Mouse (Mus musculus): ENCODE results near the gene Pkd1l2. TPM values are rescaled to one million over a fixed set of nuclear protein-coding genes. Genes with fewer than 3 reads are reported as not detected.

Gene Pkd1l2
- polyA plus RNA-seq, 1 experiment from 2014 or later: not detected

- WGBS: 72% methylated on average over 12 of the region's 12 CpGs
Measured at GRCm38 (mm10) chr8:117053135-117054079, 28.8 kb downstream of the Pkd1l2 start.

GRCm38 (mm10) chr8:117051316-117051715 is 30.9 kb downstream of the Pkd1l2 start:
- H3K4me3 ChIP-seq: no peak overlapping the region
- H3K4me2 ChIP-seq: no peak overlapping the region
- 76% methylated on average over 9 of the region's 9 CpGs for WGBS
- ATAC-seq: no peak
- no peaks in the 10 kb centered on the region for H3K4me1 ChIP-seq
- H3K36me3 ChIP-seq (ENCODE audit: poor library complexity, severe bottlenecking): no peaks in the 10 kb centered on the region
- H3K27ac ChIP-seq: no peak overlapping the region
- H3K9ac ChIP-seq: no peak overlapping the region
- H3K27me3 ChIP-seq: no peaks in the 10 kb centered on the region
- no peaks in the 10 kb centered on the region for H3K9me3 ChIP-seq (replicated peaks)

More at GRCm38 (mm10) chr8:117053135-117054079, 28.8 kb downstream of the Pkd1l2 start:
- Histone ChIP-seq H3K27ac (no peak overlapping the region), H3K4me1 (no peaks in the 10 kb centered on the region), H3K9ac (no peak overlapping the region), H3K27me3 (no peaks in the 10 kb centered on the region), H3K4me2 (no peak overlapping the region), H3K9me3 (replicated peaks) (no peaks in the 10 kb centered on the region), H3K36me3 (ENCODE audit: poor library complexity, severe bottlenecking) (no peaks in the 10 kb centered on the region), H3K4me3 (no peak overlapping the region)
- ATAC-seq: no peak

DNA sequence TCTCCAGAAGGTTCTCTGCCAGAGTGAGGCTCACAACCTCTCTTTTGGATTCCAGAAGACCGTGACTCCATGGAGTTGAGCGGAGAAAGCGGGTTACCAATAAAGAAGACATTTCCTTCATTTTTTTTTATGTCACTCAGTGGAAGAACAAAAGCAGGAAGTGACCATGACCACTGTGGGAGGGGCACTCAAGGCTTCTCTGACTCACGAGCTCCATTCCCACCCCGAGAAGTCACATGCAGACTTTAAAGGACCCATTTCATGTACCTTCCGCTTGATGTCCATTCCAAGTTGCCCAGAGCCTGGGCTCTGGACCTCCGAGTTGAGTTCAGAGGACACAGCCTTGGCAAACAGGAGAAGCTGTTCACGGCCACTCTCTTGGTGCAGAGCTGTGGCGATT is 31.5 kb downstream of the Pkd1l2 start:
- Histone ChIP-seq H3K4me1 (no peaks in the 10 kb centered on the region), H3K36me3 (ENCODE audit: poor library complexity, severe bottlenecking) (no peaks in the 10 kb centered on the region), H3K27ac (no peak overlapping the region), H3K4me2 (no peak overlapping the region), H3K9me3 (replicated peaks) (no peaks in the 10 kb centered on the region), H3K9ac (no peak overlapping the region), H3K4me3 (no peak overlapping the region), H3K27me3 (no peaks in the 10 kb centered on the region)
- WGBS: 94% methylated on average over 9 of the region's 9 CpGs
- ATAC-seq: no peak

DNA sequence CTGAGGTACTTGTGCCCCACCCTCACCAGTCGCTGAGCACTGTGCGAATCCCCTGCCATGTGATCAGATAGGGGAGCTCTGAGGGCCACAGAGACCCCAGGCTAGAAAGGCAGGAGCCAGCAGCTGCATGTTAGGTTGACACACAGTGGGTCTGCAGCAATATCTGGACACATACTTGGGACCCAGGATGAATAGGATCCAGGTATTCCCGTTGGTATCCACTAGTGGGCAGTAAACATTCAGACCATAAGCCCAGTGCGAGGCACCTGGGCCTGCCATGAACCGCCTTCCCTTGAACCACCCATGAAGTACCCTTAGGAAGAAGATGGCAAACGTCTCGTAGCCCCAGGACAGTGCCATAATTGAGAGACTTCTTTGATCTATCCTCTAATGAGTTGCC is 32.8 kb downstream of the Pkd1l2 start:
- H3K27me3 ChIP-seq: no peaks in the 10 kb centered on the region
- no peaks in the 10 kb centered on the region for H3K36me3 ChIP-seq (ENCODE audit: poor library complexity, severe bottlenecking)
- H3K27ac ChIP-seq: no peak overlapping the region
- H3K9ac ChIP-seq: no peak overlapping the region
- H3K4me1 ChIP-seq: no peaks in the 10 kb centered on the region
- no peaks in the 10 kb centered on the region for H3K9me3 ChIP-seq (replicated peaks)
- H3K4me3 ChIP-seq: no peak overlapping the region
- ATAC-seq: no peak
- no peak overlapping the region for H3K4me2 ChIP-seq
- WGBS: 68% methylated on average over 7 of the region's 7 CpGs

- WGBS: 91% methylated on average over 3 of the region's 3 CpGs
- Histone ChIP-seq H3K27ac (no peak overlapping the region), H3K4me1 (peaks cover 6% of the 10 kb centered on the region; the same call in 1 of the 2 replicates), H3K9me3 (replicated peaks) (no peaks in the 10 kb centered on the region), H3K4me3 (no peak overlapping the region), H3K36me3 (ENCODE audit: poor library complexity, severe bottlenecking) (no peaks in the 10 kb centered on the region), H3K27me3 (no peaks in the 10 kb centered on the region), H3K9ac (no peak overlapping the region), H3K4me2 (no peak overlapping the region)
- no peak for ATAC-seq
Measured at GRCm38 (mm10) chr8:117043584-117043983, 38.7 kb downstream of the Pkd1l2 start.

DNA sequence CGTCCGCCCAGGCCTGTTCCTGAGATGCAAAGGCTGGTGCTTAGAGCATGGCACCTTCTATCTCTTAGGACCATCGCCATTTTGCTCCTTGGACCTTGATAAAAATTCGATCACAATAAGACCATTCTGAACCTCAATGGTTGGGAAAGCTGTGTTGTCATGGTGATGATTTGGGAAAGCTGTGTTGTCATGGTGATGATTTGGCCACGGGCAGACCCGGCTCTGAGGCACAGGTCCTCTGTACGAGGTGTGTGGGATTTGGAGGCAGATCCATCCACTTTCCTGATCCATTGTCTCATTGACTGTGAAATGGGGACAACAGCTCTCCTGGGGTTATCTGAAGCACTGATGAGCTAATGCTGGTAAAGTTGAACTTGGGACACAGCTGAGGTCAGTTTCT is 42.4 kb downstream of the Pkd1l2 start:
- Histone ChIP-seq H3K27ac (no peak overlapping the region), H3K4me3 (no peak overlapping the region), H3K9ac (no peak overlapping the region), H3K4me2 (no peak overlapping the region), H3K9me3 (replicated peaks) (no peaks in the 10 kb centered on the region), H3K4me1 (peaks cover 6% of the 10 kb centered on the region; the same call in 1 of the 2 replicates), H3K36me3 (ENCODE audit: poor library complexity, severe bottlenecking) (no peaks in the 10 kb centered on the region), H3K27me3 (no peaks in the 10 kb centered on the region)
- no peak for ATAC-seq
- WGBS: 41% methylated on average over 7 of the region's 7 CpGs

DNA sequence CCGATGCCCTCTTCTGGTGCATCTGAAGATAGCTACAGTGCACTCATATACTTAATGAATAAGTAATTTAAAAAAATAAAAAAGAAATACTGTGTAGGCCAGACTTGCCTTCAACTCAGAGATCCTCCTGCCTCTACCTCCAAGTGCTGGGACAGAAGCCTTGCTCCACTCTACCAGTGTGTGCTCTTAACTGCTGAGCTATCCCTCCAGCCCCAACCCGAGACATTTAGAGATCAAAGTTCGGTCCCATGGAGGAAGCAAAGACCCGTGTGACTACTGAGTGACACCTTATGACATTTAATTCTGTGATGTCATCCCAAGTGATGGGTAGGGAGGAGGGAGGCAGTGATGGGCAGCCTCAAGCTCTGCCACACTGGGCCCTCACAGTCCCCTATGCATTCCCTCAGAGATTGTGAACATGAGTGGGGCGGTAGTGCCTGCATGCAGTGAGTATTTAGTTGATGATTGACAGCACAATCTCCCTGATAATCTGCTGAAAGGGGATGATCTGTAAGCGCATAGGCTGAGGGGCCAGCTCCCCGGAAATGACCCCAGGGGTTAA is 44.8 kb downstream of the Pkd1l2 start:
- H3K9ac ChIP-seq: no peak overlapping the region
- no peak overlapping the region for H3K27ac ChIP-seq
- peaks cover 6% of the 10 kb centered on the region; the same call in 1 of the 2 replicates for H3K4me1 ChIP-seq
- no peak overlapping the region for H3K4me3 ChIP-seq
- WGBS: 94% methylated on average over 7 of the region's 7 CpGs
- no peak overlapping the region for H3K4me2 ChIP-seq
- no peak for ATAC-seq
- H3K27me3 ChIP-seq: no peaks in the 10 kb centered on the region
- H3K9me3 ChIP-seq (replicated peaks): no peaks in the 10 kb centered on the region
- no peaks in the 10 kb centered on the region for H3K36me3 ChIP-seq (ENCODE audit: poor library complexity, severe bottlenecking)

DNA sequence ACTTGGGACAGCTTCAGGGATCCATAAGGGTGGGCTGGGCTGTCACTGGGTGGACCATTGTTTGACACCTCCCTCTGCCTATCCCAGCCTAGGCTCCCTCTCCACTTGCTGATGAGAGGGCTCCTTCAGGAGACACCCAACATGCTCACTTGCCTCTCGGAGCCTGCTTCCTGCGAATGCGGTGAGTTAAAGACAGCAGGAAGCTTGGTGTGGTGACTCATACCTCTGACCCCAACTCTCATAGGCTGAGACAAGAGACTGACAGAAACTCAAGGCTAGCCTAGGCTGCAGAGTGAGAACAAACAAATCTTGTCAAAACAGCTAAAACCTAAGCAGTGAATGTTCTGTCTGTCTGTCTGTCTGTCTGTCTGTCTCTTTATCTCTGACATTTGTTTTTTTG is 48.9 kb downstream of the Pkd1l2 start:
- H3K9ac ChIP-seq: no peak overlapping the region
- no peak overlapping the region for H3K4me3 ChIP-seq
- no peak for ATAC-seq
- no peak overlapping the region for H3K27ac ChIP-seq
- no peaks in the 10 kb centered on the region for H3K27me3 ChIP-seq
- no peak overlapping the region for H3K4me2 ChIP-seq
- H3K36me3 ChIP-seq (ENCODE audit: poor library complexity, severe bottlenecking): no peaks in the 10 kb centered on the region
- no peaks in the 10 kb centered on the region for H3K4me1 ChIP-seq
- WGBS: 88% methylated on average over 3 of the region's 3 CpGs
- no peaks in the 10 kb centered on the region for H3K9me3 ChIP-seq (replicated peaks)

DNA sequence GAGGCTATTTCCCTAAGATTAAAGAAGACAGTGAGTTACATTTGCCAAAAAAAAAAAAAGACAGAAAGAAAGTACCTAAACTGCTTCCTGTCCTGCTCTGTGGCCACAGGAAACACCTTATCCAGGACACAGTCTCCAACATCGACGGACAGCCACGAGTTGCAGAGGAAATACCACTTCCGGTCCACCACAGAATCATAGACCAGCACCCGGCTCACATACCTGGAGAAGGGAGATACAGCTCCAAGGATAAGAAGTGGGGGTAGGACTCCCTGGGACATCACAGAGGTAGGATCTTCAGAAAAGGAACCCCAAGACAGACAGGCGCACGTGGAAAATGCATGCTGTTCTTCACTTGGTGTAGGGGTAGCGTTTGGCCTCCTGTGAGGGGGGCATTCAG is 49.6 kb downstream of the Pkd1l2 start:
- no peak overlapping the region for H3K9ac ChIP-seq
- no peak overlapping the region for H3K27ac ChIP-seq
- no peaks in the 10 kb centered on the region for H3K36me3 ChIP-seq (ENCODE audit: poor library complexity, severe bottlenecking)
- 80% methylated on average over 8 of the region's 8 CpGs for WGBS
- no peaks in the 10 kb centered on the region for H3K9me3 ChIP-seq (replicated peaks)
- no peak overlapping the region for H3K4me2 ChIP-seq
- no peaks in the 10 kb centered on the region for H3K27me3 ChIP-seq
- no peaks in the 10 kb centered on the region for H3K4me1 ChIP-seq
- no peak for ATAC-seq
- no peak overlapping the region for H3K4me3 ChIP-seq

- WGBS: 70% methylated on average over 6 of the region's 6 CpGs
- Histone ChIP-seq H3K4me2 (no peak overlapping the region), H3K4me3 (no peak overlapping the region), H3K27me3 (no peaks in the 10 kb centered on the region), H3K9ac (no peak overlapping the region), H3K9me3 (replicated peaks) (no peaks in the 10 kb centered on the region), H3K36me3 (ENCODE audit: poor library complexity, severe bottlenecking) (no peaks in the 10 kb centered on the region), H3K27ac (no peak overlapping the region), H3K4me1 (no peaks in the 10 kb centered on the region)
- no peak for ATAC-seq
Measured at GRCm38 (mm10) chr8:117031476-117031875, 50.8 kb downstream of the Pkd1l2 start.

DNA sequence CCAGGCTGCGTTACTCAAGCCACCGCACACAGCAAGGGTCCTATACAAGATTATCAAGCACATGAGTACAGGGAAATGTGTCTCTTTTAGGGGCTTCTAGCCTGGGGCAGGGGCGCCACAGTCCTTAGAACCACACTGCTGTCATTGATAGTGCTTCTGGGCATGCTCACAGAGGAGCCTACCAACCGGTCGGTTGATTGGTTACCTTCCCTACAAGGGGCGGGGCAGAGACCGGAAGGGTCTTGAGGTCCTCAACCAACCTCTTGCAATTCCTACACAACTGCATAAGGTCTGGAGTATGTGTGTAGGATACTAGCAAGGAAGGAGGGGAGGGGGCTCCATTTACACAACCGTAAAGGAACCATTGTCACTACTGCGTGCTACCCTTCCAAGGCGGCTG is 53.6 kb downstream of the Pkd1l2 start:
- H3K9me3 ChIP-seq (replicated peaks): no peaks in the 10 kb centered on the region
- H3K9ac ChIP-seq: no peak overlapping the region
- ATAC-seq: no peak
- no peak overlapping the region for H3K4me3 ChIP-seq
- no peaks in the 10 kb centered on the region for H3K36me3 ChIP-seq (ENCODE audit: poor library complexity, severe bottlenecking)
- no peak overlapping the region for H3K4me2 ChIP-seq
- 94% methylated on average over 10 of the region's 10 CpGs for WGBS
- H3K27me3 ChIP-seq: no peaks in the 10 kb centered on the region
- no peaks in the 10 kb centered on the region for H3K4me1 ChIP-seq
- no peak overlapping the region for H3K27ac ChIP-seq

DNA sequence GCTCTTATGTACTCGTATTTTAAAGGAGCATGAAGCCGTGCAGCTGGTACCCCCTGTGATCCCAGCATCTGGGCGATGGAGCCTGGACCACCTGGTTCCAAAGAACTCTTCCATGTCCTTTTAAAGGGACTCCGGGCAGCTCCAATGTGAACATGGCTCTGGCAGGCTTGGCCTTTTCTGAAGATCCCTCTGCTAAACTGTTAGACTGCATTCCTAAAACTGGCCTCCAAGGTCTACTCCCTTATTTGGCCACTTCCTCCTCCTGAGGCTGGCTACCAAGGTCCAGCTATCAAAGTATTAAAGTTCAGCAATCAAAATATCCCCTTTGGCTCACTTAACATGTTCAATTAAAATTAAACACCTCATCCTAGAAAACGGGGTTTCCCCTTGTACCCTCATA is 54.6 kb downstream of the Pkd1l2 start:
- Histone ChIP-seq H3K36me3 (ENCODE audit: poor library complexity, severe bottlenecking) (no peaks in the 10 kb centered on the region), H3K9me3 (replicated peaks) (no peaks in the 10 kb centered on the region), H3K9ac (no peak overlapping the region), H3K4me1 (no peaks in the 10 kb centered on the region), H3K27ac (no peak overlapping the region), H3K4me3 (no peak overlapping the region), H3K4me2 (no peak overlapping the region), H3K27me3 (no peaks in the 10 kb centered on the region)
- 84% methylated on average over 5 of the region's 5 CpGs for WGBS
- ATAC-seq: no peak
